Mouse (Mus musculus) forebrain, embryonic 16.5 days (tissue): ENCODE measurements around the gene Elavl3. TPM values are rescaled to one million over a fixed set of nuclear protein-coding genes. Genes with fewer than 3 reads are reported as not detected.

Source experiments
- ATAC-seq: fragments of 200-750 bp; cut with Nextera tagmentation; 2 replicates; pipeline ENCODE4 v1.8.0; 2017; ENCODE audit warnings: mild to moderate bottlenecking, moderate library complexity
- H3K27ac ChIP-seq: fragments of 300-500 bp; sonication (generic); 2 replicates; pipeline ENCODE4 v1.5.1; 2014; ENCODE audit warnings: low read length, control low read depth
- H3K27me3 ChIP-seq: fragments of 300-500 bp; sonication (generic); replicated peaks from 2 replicates; pipeline ENCODE4 v1.6.1; 2014; ENCODE audit warnings: low read length; ENCODE audit not compliant: control insufficient read depth, insufficient read depth
- H3K36me3 ChIP-seq: fragments of 300-500 bp; sonication (generic); 2 replicates; pipeline ENCODE4 v1.6.1; 2014; ENCODE audit not compliant: control insufficient read depth, insufficient read depth
- H3K4me1 ChIP-seq: fragments of 300-500 bp; sonication (generic); replicated peaks from 2 replicates; pipeline ENCODE4 v1.6.1; 2014; ENCODE audit warnings: low read length; ENCODE audit not compliant: control insufficient read depth, insufficient read depth
- H3K4me2 ChIP-seq: fragments of 300-500 bp; sonication (generic); 2 replicates; pipeline ENCODE4 v1.6.1; 2014; ENCODE audit warnings: mild to moderate bottlenecking, low read length, control low read depth
- H3K4me3 ChIP-seq: fragments of 300-500 bp; sonication (generic); replicated peaks from 2 replicates; pipeline ENCODE4 v1.5.1; 2014; ENCODE audit warnings: mild to moderate bottlenecking, low read length, control low read depth
- H3K9ac ChIP-seq: fragments of 300-500 bp; sonication (generic); replicated peaks from 2 replicates; pipeline ENCODE4 v1.6.1; 2014; ENCODE audit warnings: low read depth, low read length, control low read depth
- H3K9me3 ChIP-seq: fragments of 300-500 bp; sonication (generic); 2 replicates; pipeline ENCODE4 v1.6.1; 2016; ENCODE audit warnings: low read length; ENCODE audit not compliant: control insufficient read depth
- WGBS: fragments of 180-500 bp; shearing (Covaris S2); extraction: QIAGEN DNeasy Blood & Tissue Kit; methylation state at CpG from one replicate; pipeline ENCODE4 v1.1.7; 2014; 5-methylcytosine and 5-hydroxymethylcytosine counted together
- polyA plus RNA-seq: library from polyadenylated mRNA; unstranded; fragments of >200 nt; fragmentation: Nextera tagmentation; extraction: Ambion mirVana; gene quantifications from 2 replicates; pipeline ENCODE4 v1.2.1, GENCODE M21; 2015

Gene Elavl3
- polyA plus RNA-seq, 1 experiment from 2014 or later: 101 TPM

DNA sequence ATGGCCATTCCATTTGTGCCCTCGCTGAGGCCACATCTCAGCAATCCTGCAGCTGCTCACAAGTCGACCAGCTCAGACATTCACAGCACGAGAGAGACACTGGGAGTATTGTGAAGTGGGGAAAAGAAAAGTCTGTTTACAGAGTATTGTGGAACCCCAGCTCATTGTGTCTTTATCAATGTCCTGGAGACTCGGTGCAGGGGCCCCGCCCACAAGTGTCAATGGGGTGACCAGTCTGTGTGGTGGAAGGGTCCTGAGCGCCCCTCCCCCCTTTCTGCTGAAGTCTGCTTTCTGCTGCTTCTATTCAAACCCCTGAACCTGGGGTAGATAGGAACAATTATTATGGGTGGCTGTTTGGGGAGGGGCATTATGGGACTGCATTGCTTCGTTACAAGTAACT lies 23.4 kb downstream of the Elavl3 start:
- H3K27ac ChIP-seq: no peak overlapping the region
- H3K27me3 ChIP-seq: no peaks in the 10 kb centered on the region
- no peaks in the 10 kb centered on the region for H3K9me3 ChIP-seq
- H3K9ac ChIP-seq: no peak overlapping the region
- H3K4me2 ChIP-seq: no peak overlapping the region
- no peaks in the 10 kb centered on the region for H3K4me1 ChIP-seq
- peaks cover 30% of the 10 kb centered on the region for H3K36me3 ChIP-seq
- WGBS: 15% methylated on average over 7 of the region's 7 CpGs
- no peak for ATAC-seq
- no peak overlapping the region for H3K4me3 ChIP-seq

DNA sequence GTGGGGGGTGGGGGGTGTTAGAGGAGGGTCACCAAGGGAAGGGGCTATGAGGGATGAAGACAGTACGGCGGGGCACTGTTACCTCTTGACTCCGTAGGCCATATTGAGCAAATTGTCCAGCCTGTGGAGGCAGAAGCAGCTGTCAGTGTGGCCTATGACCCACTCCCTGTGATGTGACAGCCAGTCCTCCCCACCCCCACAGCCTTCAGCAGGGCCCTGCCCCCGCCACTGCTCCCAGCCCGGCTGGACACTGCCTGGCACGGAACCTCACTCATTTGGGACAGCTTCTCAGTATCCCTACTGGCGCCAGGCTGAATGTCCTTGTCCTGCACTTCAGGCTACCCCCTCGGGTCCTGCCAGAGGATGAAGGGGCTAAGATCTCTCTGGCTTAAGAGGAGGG lies 27.2 kb downstream of the Elavl3 start:
- no peak overlapping the region for H3K4me2 ChIP-seq
- H3K27me3 ChIP-seq: no peaks in the 10 kb centered on the region
- no peak overlapping the region for H3K27ac ChIP-seq
- H3K9ac ChIP-seq: no peak overlapping the region
- no peaks in the 10 kb centered on the region for H3K4me1 ChIP-seq
- WGBS: 64% methylated on average over 8 of the region's 8 CpGs
- peaks cover 31% of the 10 kb centered on the region for H3K36me3 ChIP-seq
- no peak for ATAC-seq
- H3K4me3 ChIP-seq: no peak overlapping the region
- no peaks in the 10 kb centered on the region for H3K9me3 ChIP-seq

- WGBS: 81% methylated on average over 7 of the region's 7 CpGs
- Histone ChIP-seq H3K36me3 (peaks cover 30% of the 10 kb centered on the region), H3K4me2 (no peak overlapping the region), H3K4me3 (no peak overlapping the region), H3K4me1 (no peaks in the 10 kb centered on the region; the same call in 1 of the 2 replicates), H3K9ac (no peak overlapping the region), H3K27ac (no peak overlapping the region), H3K27me3 (no peaks in the 10 kb centered on the region), H3K9me3 (no peaks in the 10 kb centered on the region)
- no peak for ATAC-seq
These were observed 34.5 kb downstream of the Elavl3 start for GRCm38 (mm10) chr9:22017208-22017825.

DNA sequence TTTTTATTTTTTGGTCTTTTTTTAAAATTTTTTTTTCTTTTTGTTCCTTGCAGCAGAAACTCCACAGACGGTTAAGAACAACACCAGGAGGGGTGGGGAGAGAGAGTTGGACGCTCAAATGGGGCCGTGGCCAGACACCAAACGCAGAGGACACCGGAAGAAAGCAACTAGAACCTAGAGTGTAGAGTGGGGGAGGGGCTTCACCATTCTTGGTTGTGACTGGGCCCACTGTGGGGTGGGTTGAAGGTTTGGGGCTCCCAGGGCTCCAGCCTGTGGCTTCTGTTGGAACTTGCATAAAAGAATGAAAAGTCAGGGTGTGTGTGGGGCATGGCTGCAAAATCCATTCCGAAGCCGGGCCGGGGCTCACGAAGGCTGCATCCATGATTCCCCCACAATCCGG lies 35.6 kb downstream of the Elavl3 start:
- no peak overlapping the region for H3K9ac ChIP-seq
- WGBS: 66% methylated on average over 10 of the region's 10 CpGs
- no peak overlapping the region for H3K4me2 ChIP-seq
- peaks cover 35% of the 10 kb centered on the region for H3K36me3 ChIP-seq
- no peaks in the 10 kb centered on the region; the same call in 1 of the 2 replicates for H3K4me1 ChIP-seq
- H3K27me3 ChIP-seq: no peaks in the 10 kb centered on the region
- H3K9me3 ChIP-seq: no peaks in the 10 kb centered on the region
- no peak overlapping the region for H3K27ac ChIP-seq
- ATAC-seq: no peak
- no peak overlapping the region for H3K4me3 ChIP-seq

- WGBS: 89% methylated on average over 13 of the region's 13 CpGs
- H3K4me1 ChIP-seq: no peaks in the 10 kb centered on the region; the same call in 1 of the 2 replicates
- peak; percentile 11; the same call in 1 of the 2 replicates for ATAC-seq
These were observed 39.1 kb downstream of the Elavl3 start for GRCm38 (mm10) chr9:22012731-22013130.

GRCm38 (mm10) chr9:22011055-22011454 lies 40.8 kb downstream of the Elavl3 start:
- Histone ChIP-seq H3K36me3 (peaks cover 46% of the 10 kb centered on the region), H3K27ac (no peak overlapping the region), H3K9ac (no peak overlapping the region), H3K4me3 (no peak overlapping the region), H3K4me1 (peaks cover 2% of the 10 kb centered on the region; the same call in 1 of the 2 replicates), H3K4me2 (no peak overlapping the region), H3K9me3 (no peaks in the 10 kb centered on the region), H3K27me3 (no peaks in the 10 kb centered on the region)
- WGBS: 91% methylated on average over 5 of the region's 5 CpGs
- peak; percentile 13; the same call in 1 of the 2 replicates for ATAC-seq

More at GRCm38 (mm10) chr9:22012731-22013130, 39.1 kb downstream of the Elavl3 start:
- no peak overlapping the region for H3K4me3 ChIP-seq
- H3K27ac ChIP-seq: no peak overlapping the region
- no peaks in the 10 kb centered on the region for H3K27me3 ChIP-seq
- H3K36me3 ChIP-seq: peaks cover 35% of the 10 kb centered on the region
- no peaks in the 10 kb centered on the region for H3K9me3 ChIP-seq
- no peak overlapping the region for H3K9ac ChIP-seq
- no peak overlapping the region for H3K4me2 ChIP-seq

DNA sequence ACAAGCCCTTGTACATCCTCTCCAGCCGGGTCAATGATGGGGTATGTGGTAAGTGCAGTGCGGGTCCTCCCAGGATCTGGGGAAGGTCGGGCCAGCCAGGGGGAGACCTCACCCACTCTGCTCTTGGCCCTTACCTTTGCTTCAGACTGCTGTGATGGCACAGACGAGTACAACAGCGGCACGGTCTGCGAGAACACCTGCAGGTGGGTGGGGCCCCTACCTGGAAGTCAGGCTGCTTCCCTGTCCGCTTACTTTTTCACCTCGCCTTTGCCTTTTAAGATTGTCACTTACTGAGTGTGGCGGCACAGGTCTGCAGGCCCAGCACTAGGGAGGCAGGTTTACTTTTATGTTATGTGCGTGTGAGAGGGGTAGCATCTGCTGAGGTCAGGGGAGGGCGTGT lies 47.3 kb downstream of the Elavl3 start:
- H3K4me1 ChIP-seq: peaks cover 34% of the 10 kb centered on the region
- no peak overlapping the region for H3K4me3 ChIP-seq
- ATAC-seq: no peak
- H3K27me3 ChIP-seq: no peaks in the 10 kb centered on the region
- H3K4me2 ChIP-seq: no peak overlapping the region
- peaks cover 25% of the 10 kb centered on the region for H3K36me3 ChIP-seq
- no peak overlapping the region for H3K9ac ChIP-seq
- 91% methylated on average over 12 of the region's 12 CpGs for WGBS
- no peaks in the 10 kb centered on the region for H3K9me3 ChIP-seq
- no peak overlapping the region for H3K27ac ChIP-seq

- peak overlapping the region; percentile 75 for H3K27ac ChIP-seq
- peak; percentile 3; the same call in 1 of the 2 replicates for ATAC-seq
- H3K9me3 ChIP-seq: no peaks in the 10 kb centered on the region
- peak overlapping the region; percentile 70 for H3K9ac ChIP-seq
- no peaks in the 10 kb centered on the region for H3K27me3 ChIP-seq
- WGBS: under 1% methylated on average over 18 of the region's 18 CpGs
- H3K36me3 ChIP-seq: peaks cover 19% of the 10 kb centered on the region
- H3K4me2 ChIP-seq: peak overlapping the region; percentile 94
- peak overlapping the region; percentile 78 for H3K4me3 ChIP-seq
- H3K4me1 ChIP-seq: peaks cover 34% of the 10 kb centered on the region
These were observed 48.7 kb downstream of the Elavl3 start for GRCm38 (mm10) chr9:22003163-22003554.

DNA sequence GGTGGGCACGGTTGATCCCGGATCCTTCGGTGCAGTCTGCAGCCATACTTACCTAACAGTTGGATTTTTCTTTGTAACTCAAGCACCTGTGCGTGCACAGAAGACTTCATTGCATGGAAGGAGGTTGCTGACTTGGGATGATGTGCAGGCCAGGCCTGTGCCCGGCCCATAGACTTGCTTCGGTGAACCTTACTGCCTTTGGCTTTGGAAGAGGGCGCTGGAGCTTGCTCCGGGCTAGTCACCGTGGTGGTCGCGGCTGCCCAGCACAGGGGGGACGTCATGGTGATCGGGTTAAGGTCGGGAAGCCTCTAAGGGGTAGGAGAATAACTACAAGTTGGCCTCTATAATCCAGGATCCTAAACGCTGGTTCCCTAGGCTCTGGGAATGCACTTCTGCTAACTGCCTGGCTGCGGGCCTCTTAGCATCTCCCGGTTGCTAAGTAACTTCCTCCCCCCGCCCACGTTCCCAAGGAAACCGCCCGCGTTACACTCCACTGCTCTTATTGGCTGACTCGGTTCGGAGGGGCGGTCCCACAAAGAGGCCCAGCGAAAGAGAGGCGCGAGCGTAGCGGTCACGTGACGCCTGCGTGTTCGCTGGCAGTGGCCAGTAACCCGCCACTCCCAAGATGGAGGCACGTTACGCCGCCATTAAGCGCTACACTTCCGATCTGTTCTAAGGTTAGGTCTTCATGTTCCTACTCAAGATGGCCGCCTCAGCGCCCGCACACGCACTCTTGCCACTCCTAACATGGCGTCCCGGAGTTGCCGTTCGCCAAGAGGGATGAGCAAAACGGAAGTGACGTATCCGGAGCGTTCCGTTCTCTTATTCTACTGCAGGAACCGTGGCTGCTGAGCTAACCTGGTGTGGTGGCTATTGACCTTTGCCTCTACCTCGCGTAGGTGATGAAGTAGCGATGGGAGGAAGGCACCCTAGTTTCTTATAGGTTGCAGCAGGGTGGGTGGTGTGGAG lies 49.3 kb downstream of the Elavl3 start, which contains the start of the genes Ccdc151 and Prkcsh:
Gene Ccdc151, minus strand, starts transcription at position 441 of the 969 bp plus-strand sequence.
Gene Prkcsh, plus strand, starts transcription at position 613 of the 969 bp plus-strand sequence.
- H3K4me3 ChIP-seq: peak within 1 kb of the TSS; percentile 78
- peaks cover 17% of the 10 kb centered on the region for H3K36me3 ChIP-seq
- H3K4me2 ChIP-seq: peak within 1 kb of the TSS; percentile 94
- H3K9me3 ChIP-seq: no peaks in the 10 kb centered on the region
- H3K27ac ChIP-seq: peak within 1 kb of the TSS; percentile 75
- no peaks in the 10 kb centered on the region for H3K27me3 ChIP-seq
- H3K4me1 ChIP-seq: peaks cover 34% of the 10 kb centered on the region
- peak within 1 kb of the TSS; percentile 70 for H3K9ac ChIP-seq
- WGBS: 4% methylated on average over 57 of the region's 57 CpGs
- peak; percentile 99 for ATAC-seq
